Mouse (Mus musculus): Measurements from ENCODE around the gene Sema6b. TPM values are rescaled to one million over a fixed set of nuclear protein-coding genes. Genes with fewer than 3 reads are reported as not detected.
A peak's percentile ranks its signal among the peaks of the same experiment; 100 is the strongest.

Sema6b gene
- polyA plus RNA-seq, 1 experiment = 0.06 TPM

DNA sequence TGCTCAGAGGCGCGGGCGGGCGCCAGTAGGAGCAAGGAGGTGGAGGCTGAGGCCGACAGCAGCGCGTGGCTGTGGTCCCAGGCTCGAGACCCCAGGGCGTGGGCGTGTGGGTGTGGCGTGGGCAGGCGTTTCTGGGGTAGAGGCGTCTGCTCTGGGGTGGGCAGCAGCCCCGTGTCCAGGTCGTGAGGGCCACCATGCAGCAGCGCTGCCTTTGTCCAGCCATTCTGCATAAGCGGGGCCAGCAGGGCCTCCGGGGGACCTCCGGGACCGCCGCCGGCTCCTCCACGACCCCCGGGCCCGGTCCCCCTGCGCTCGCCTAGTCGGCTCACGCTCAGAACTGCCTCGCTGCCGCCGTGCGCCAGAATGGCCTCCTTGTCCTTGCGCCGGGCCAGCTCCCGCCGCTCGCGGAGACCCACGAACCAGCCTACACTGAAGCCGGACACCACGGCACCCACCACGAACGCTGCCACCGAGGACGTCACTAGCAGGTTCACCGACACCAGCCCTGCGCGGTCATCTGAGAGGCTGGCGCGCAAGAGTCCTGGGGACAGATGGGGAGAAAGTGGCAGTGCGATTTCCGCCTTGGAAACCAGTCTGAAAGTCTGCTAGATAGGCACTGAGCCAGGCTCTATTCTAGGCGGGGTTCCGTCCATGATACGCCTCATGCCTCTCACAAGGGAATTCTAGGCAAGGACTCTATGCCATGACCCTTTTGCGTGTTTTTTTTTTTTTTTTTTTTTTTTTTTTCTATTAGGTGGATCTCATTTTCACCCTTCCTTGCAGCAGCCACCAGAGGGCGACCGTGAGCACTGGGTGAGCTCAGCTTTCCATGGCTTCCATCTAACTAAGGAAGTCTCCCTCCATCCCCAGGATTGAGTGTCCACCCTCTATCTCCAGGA, 15.5 kb downstream of the Sema6b start:
- Histone ChIP-seq H3K36me3 (ENCODE audit: control insufficient read depth) (no peaks in the 10 kb centered on the region), H3K27me3 (ENCODE audit: control insufficient read depth) (peaks cover 52% of the 10 kb centered on the region), H3K9me3 (ENCODE audit: control insufficient read depth, low read length) (peaks cover 19% of the 10 kb centered on the region), H3K4me1 (ENCODE audit: control insufficient read depth) (peaks cover 4% of the 10 kb centered on the region), H3K4me3 (replicated peaks) (peak overlapping the region; percentile 34)
- TF ChIP-seq TAL1 (IDR thresholded peaks at IDR 0.05; ENCODE audit: low read length) = no peak
- no peak for TF ChIP-seq GATA1 (IDR thresholded peaks at IDR 0.05; ENCODE audit: low read length)

GRCm38 (mm10) chr17:56123681-56124340, 16.3 kb downstream of the Sema6b start:
- Histone ChIP-seq H3K27me3 (ENCODE audit: control insufficient read depth) (peaks cover 60% of the 10 kb centered on the region), H3K9me3 (ENCODE audit: control insufficient read depth, low read length) (peaks cover 19% of the 10 kb centered on the region), H3K4me1 (ENCODE audit: control insufficient read depth) (peaks cover 4% of the 10 kb centered on the region), H3K36me3 (ENCODE audit: control insufficient read depth) (no peaks in the 10 kb centered on the region), H3K4me3 (replicated peaks) (no peak overlapping the region)
- TF ChIP-seq GATA1 (IDR thresholded peaks at IDR 0.05; ENCODE audit: low read length) (no peak), TAL1 (IDR thresholded peaks at IDR 0.05; ENCODE audit: low read length) (no peak)

GRCm38 (mm10) chr17:56123161-56123560, 17.0 kb downstream of the Sema6b start:
- no peaks in the 10 kb centered on the region for H3K36me3 ChIP-seq (ENCODE audit: control insufficient read depth)
- peaks cover 66% of the 10 kb centered on the region for H3K27me3 ChIP-seq (ENCODE audit: control insufficient read depth)
- TF ChIP-seq GATA1 (IDR thresholded peaks at IDR 0.05; ENCODE audit: low read length) (no peak), TAL1 (IDR thresholded peaks at IDR 0.05; ENCODE audit: low read length) (no peak)
- peaks cover 19% of the 10 kb centered on the region for H3K9me3 ChIP-seq (ENCODE audit: control insufficient read depth, low read length)
- peaks cover 4% of the 10 kb centered on the region for H3K4me1 ChIP-seq (ENCODE audit: control insufficient read depth)
- H3K4me3 ChIP-seq (replicated peaks) = no peak overlapping the region

DNA sequence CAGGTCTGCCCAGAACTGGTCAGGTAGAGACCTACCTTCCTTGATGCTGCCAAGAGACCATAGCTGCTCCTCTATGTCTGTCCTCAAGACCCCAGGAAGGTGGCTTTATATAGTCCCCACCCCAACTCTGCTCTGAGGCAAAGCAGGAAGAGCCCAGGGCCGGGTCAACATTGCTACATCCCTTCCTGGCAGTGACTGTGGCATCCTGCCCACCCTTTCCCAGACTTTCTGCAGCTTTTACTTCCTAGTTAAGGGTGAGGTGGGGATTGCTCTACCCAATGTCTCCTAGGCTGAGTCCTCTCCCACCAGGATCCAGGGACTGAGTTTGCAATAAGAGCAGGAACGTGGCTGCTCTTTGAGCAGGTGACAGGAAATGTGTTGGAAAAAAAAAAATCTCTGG, 18.3 kb downstream of the Sema6b start, which contains the start of gene Lrg1:
TSS of gene Lrg1 (minus strand) at position 176 of the 400 bp plus-strand sequence.
- no peak for TF ChIP-seq TAL1 (IDR thresholded peaks at IDR 0.05; ENCODE audit: low read length)
- TF ChIP-seq GATA1 (IDR thresholded peaks at IDR 0.05; ENCODE audit: low read length) = no peak
- H3K4me3 ChIP-seq (replicated peaks) = no peak within 1 kb of the TSS
- H3K36me3 ChIP-seq (ENCODE audit: control insufficient read depth) = no peaks in the 10 kb centered on the region
- peaks cover 11% of the 10 kb centered on the region for H3K4me1 ChIP-seq (ENCODE audit: control insufficient read depth)
- H3K9me3 ChIP-seq (ENCODE audit: control insufficient read depth, low read length) = peaks cover 19% of the 10 kb centered on the region
- H3K27me3 ChIP-seq (ENCODE audit: control insufficient read depth) = peaks cover 76% of the 10 kb centered on the region

- Histone ChIP-seq H3K27me3 (ENCODE audit: control insufficient read depth) (peaks cover 82% of the 10 kb centered on the region), H3K4me3 (replicated peaks) (no peak overlapping the region), H3K9me3 (ENCODE audit: control insufficient read depth, low read length) (peaks cover 19% of the 10 kb centered on the region), H3K4me1 (ENCODE audit: control insufficient read depth) (peaks cover 11% of the 10 kb centered on the region), H3K36me3 (ENCODE audit: control insufficient read depth) (no peaks in the 10 kb centered on the region)
- no peak for TF ChIP-seq GATA1 (IDR thresholded peaks at IDR 0.05; ENCODE audit: low read length)
- no peak for TF ChIP-seq TAL1 (IDR thresholded peaks at IDR 0.05; ENCODE audit: low read length)
Measured at GRCm38 (mm10) chr17:56119981-56120880, 19.9 kb downstream of the Sema6b start.

DNA sequence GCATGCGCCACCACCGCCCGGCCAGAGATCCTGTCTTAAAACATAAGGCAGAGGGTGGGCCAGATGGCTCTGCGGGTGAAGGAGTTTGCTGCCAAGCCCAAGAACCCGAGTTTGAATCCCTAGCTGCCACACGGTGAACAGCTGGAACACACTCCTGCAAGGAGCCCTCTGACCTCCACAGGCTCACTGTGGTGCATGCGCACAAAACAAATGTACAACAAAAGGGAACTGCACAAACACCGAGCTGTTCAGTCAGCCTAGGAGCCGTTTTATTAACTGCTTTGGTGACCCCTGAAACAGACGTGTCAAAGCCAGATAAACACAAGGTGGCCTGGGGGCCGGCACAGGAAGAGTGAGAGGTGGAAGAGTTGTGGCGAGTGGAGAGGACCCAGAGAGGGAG, 20.7 kb downstream of the Sema6b start:
- Histone ChIP-seq H3K4me3 (replicated peaks) (no peak overlapping the region), H3K9me3 (ENCODE audit: control insufficient read depth, low read length) (peaks cover 19% of the 10 kb centered on the region), H3K4me1 (ENCODE audit: control insufficient read depth) (peaks cover 7% of the 10 kb centered on the region), H3K36me3 (ENCODE audit: control insufficient read depth) (no peaks in the 10 kb centered on the region), H3K27me3 (ENCODE audit: control insufficient read depth) (peaks cover 77% of the 10 kb centered on the region)
- TF ChIP-seq TAL1 (IDR thresholded peaks at IDR 0.05; ENCODE audit: low read length) (no peak), GATA1 (IDR thresholded peaks at IDR 0.05; ENCODE audit: low read length) (no peak)

- peaks cover 7% of the 10 kb centered on the region for H3K4me1 ChIP-seq (ENCODE audit: control insufficient read depth)
- no peak for TF ChIP-seq TAL1 (IDR thresholded peaks at IDR 0.05; ENCODE audit: low read length)
- TF ChIP-seq GATA1 (IDR thresholded peaks at IDR 0.05; ENCODE audit: low read length) = no peak
- H3K9me3 ChIP-seq (ENCODE audit: control insufficient read depth, low read length) = peaks cover 3% of the 10 kb centered on the region
- H3K4me3 ChIP-seq (replicated peaks) = peak within 1 kb of the TSS; percentile 34
- no peaks in the 10 kb centered on the region for H3K36me3 ChIP-seq (ENCODE audit: control insufficient read depth)
- H3K27me3 ChIP-seq (ENCODE audit: control insufficient read depth) = peaks cover 56% of the 10 kb centered on the region
Measured at GRCm38 (mm10) chr17:56117251-56117710, 22.9 kb downstream of the Sema6b start, which contains the start of gene Plin5. Gene Plin5, minus strand, starts transcription at chr17:56117596.

DNA sequence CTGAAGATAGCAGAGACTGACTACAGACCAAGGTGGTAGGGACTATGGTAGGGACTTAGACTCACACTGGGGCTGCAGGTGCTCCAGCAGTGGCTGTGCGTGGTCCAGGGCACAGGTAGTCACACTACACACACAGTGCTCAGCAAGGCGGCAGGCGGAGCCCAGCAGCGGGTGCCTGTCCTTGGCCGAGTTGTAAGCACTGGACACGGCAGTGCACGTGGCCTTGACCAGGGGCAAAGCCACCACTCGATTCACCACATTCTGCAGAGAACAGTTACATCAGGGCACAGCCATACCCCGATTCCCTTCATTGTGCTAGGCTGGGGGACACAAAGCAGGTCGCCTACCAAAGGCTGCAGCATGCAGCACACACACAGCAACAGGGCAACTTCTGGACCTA, 23.9 kb downstream of the Sema6b start:
- H3K9me3 ChIP-seq (ENCODE audit: control insufficient read depth, low read length) = no peaks in the 10 kb centered on the region
- H3K36me3 ChIP-seq (ENCODE audit: control insufficient read depth) = no peaks in the 10 kb centered on the region
- H3K27me3 ChIP-seq (ENCODE audit: control insufficient read depth) = peaks cover 45% of the 10 kb centered on the region
- TF ChIP-seq TAL1 (IDR thresholded peaks at IDR 0.05; ENCODE audit: low read length) = no peak
- no peak for TF ChIP-seq GATA1 (IDR thresholded peaks at IDR 0.05; ENCODE audit: low read length)
- no peak overlapping the region for H3K4me3 ChIP-seq (replicated peaks)
- H3K4me1 ChIP-seq (ENCODE audit: control insufficient read depth) = peaks cover 7% of the 10 kb centered on the region
